Mouse (Mus musculus) retina, postnatal 7 days (tissue): Measurements from ENCODE around the gene Ccdc36.
A peak's percentile ranks its signal among the peaks of the same experiment; 100 is the strongest.

Experiments
- DNase-seq: peaks from one replicate; pipeline ENCODE4 v3.0.0-alpha.2; 2012; ENCODE audit warnings: low read depth, low spot score

Ccdc36 gene

DNA sequence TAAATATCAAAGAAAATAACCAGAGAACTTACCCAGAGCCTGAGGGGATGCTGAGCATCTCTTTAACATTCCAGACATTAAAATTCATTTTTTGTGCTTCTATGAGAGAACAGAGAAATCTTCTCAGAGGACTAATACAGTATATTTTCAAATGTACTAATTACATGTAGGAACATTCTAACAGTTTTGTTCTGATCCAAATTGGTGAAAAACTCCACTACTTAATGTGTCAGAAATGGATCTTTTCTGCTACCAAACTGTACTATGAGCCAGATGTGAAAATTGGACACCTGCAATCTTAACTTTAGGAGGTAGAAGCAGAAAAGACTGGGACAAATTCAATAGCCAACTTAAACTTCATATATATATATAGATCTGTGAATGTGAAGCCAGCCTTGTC lies at the start of gene Ccdc36:
Gene Ccdc36 (minus strand): TSS at position 101 of the 400 bp plus-strand sequence.
- DNase-seq: no peak

DNA sequence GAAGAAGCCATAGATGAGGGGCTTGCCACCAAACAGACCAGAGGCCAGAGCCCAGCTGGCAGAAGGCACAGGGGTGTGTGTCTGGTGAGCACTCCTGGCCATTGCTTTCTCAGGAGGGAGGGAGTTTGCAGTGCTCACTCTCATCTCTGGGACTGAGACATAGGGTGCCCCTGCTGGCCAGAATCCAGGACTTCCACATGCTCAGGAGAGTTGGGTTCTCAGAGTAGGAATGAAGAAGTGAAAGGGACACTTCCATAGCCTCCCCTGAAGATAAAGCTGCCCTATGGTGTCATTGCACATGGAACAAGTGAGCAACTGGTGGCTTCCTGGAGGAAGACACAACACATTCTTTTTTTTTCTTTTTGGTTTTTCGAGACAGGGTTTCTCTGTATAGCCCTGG lies 46.2 kb upstream of the Ccdc36 start:
- no peak for DNase-seq

DNA sequence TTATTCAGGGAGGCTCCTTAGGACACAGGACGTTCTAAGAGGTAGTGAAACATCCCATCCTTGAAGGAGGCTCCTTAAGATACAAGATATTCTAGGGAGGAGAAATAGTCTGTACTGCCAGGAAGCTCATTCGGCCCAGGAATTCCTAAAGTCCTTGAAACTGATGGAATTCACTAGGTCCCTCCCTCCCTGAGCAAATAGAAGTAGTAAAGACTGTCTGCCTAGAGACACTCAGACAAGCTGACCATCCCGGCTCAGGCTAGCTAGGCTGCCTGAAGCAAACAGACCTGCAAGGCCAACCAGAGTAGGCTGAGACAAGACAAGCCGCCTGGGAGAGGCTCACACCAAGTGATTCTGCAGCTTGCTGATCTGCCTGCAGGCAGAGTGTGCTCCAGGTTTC lies 41.6 kb upstream of the Ccdc36 start:
- no peak for DNase-seq

DNA sequence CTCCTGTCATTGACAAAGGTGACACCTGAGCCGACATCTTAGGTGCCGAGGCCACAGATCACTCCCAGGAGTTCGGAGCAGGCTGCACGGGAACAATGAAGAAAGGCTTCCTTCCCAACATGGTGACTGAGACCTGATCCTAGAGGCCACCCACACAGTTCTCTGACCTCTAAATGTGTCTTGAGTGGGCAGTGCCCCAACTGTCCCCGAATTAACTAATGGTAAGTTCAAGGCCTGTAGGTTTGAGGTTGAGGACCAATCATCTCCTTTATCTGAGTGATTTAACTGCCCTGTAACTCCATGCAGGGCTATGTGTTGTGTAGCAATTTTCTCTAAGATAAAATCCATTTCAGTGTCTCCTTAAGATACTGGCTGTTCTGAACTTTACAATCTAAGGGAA lies 41.1 kb upstream of the Ccdc36 start:
- DNase-seq: no peak

DNA sequence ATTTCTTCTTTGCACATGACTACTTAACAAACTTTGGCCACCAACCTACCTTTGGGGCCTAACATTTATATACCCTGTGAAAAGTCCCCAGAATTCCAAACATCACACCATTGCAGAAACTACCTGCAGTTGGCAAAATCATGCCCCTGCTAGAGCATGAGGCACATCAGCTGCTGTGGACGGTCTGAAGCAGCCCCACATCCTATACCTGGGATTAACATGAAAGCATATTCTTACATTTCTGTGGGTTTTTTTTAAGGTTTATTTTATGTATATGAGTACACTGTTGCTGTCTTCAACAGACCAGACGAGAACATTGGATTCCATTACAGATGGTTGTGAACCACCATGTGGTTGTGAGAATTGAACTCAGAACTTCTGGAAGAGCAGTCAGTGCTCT lies 37.9 kb upstream of the Ccdc36 start:
- no peak for DNase-seq

DNA sequence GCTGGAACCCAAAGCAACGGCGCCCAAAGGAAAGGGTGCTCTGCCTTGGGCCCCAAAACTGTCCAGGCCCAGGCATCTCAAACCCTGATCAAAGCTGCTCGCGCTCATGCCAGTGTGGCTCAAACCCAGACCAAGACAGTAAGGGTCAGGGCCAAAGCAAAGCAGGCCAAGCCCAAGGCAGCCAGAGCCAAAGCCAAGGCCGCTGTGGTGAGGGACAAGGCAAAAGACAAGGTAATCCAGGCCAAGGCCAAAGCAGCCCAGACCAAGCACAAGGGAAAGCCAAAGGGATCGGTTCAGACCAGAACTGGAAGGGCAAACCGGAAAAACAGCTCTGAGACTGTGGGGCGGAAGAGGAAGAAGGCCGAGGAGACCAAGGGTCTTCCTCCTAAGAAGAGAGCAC lies 35.4 kb upstream of the Ccdc36 start:
- DNase-seq: no peak

DNA sequence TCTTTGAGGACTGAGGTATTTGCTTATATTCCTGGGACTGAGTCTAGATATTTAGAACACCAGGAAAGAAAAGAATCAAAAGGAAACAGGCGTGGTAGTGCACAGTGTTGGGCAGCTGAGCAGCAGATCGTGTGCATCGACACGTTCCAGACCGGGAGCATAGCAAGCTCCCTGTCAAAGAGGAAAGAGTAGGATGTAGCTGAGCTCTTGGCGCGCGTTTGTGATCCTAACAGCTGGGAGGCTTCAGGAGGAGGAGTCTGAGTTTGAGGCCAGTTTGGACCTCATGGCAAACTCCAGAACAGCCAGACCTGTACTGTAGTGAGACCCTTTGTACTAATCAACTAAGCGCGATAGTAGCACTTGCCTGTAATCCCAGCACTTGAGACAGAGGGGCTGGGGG lies 33.9 kb upstream of the Ccdc36 start:
- DNase-seq: no peak

DNA sequence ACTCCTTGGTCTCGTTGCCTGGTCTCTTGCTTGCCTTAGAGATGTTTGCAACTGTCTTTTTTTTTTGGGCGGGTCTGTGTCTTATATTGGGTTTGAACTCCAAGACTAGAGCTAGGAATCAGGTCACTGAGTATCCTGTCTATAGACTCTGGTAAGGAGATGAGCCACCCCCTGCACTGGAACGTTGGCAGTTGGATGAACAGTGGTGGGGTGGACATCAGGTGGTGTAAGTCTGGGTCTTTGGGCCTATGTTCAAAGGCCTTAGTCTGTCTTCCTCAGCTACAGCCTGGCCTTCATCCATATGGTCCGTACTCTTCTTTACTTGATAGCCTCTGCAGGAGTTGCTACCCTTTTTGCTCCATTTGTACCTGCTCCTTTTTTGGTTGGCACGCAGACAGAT lies 33.4 kb upstream of the Ccdc36 start:
- DNase-seq: no peak

DNA sequence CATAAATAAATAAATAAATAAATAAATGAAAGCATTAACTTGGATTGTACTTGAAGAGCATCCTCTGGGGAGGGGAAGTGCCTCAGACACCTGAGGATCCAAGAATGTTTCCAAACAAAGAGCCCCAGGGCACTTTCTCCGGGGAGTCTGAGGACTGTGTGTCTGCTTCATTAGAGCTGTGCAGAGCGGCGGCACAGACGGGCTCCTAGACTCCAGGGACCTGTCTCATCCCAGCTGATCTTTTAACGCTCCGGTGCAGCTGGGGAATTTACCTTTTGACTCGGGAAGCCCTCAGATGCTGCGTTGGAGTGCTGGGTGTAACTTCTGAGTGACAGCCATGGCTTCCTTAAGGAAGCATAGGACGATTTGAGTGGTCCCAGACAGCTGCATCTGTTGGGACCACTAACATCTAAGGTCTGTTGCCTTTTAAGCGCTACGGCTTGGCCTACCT lies 32.9 kb upstream of the Ccdc36 start, which contains the start of gene Klhdc8b:
Gene Klhdc8b (minus strand): TSS at position 401 of the 451 bp plus-strand sequence.
- DNase-seq: no peak

DNA sequence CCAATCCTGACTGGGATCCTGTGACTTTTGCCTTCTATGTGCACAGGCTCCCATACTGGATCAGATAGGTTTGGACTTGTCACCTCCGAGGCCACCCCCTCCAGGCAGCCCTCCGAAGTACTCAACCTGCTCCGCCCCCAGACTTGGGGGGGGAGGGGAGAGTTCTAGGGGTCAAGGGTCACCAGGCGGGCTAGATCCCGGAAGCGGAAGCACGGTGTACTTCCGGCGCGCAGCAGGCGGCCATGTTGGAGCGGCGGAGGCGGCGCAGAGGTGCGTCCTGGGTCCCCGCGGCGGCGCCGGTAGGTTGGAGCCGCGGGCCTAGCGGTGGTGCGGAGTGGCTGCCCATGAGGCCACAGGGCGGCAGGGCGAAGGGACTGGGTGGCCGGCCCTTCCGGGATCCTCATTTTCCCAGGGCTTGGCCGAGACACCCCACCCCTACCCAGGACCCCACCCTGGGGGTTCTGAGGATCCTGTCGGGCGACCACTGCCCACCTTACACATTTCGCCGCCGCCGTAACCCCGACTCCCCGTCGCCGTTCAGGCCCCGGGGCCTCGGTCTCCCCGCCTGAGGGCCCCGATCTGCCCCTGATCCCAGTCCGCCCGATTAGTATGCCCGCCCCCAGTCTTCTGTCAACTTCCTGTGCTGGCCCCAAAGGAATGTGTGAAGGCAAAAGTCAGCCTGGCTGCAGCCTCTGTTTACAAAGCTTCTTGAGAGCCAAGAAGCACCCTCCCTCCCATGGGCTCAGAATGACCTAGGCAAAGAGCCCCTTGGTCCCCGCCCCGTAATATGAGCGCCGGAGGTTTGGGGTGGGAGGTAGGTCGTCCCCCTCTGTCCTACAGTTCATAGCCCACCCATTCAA lies 32.3 kb upstream of the Ccdc36 start, which contains the start of gene Ccdc71:
Gene Ccdc71 (plus strand): TSS at position 209 of the 860 bp plus-strand sequence.
- peak; percentile 79 for DNase-seq

DNA sequence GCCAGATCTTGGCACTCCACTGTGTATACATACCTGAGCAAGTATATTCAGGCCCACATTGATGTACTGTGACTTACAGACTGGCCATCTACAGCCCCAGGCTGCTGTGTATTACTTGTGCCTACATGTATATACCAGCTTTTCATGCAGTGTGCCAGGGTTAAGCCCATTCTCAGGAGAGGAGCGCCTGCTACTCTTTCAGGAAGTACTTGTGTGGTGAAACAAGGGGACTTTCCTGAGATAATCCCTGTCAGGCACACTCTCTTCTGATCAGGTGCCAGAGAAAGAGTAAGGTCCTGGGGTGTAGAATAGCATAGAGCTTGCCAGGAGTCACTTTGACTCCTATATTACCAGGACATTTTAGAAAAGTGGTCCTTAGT lies 31.6 kb upstream of the Ccdc36 start:
- DNase-seq: no peak

DNA sequence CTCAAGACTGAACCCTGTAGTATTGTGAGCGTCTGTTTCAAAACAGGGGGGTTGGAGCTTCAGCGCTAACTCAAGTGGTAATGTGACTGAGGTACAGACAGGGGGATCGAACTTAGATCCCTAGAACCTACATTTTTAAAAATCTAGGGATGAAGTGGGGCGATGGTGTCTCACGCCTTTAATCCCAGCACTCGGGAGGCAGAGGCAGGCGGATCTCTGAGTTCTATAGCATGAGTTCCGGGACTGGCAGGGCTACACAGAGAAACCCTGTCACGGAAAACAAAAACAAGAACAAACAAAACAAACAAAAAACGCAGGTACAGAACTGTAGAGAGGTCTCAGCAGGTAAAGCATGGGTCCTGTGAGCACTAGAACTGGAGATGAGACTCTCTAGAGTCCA lies 28.7 kb upstream of the Ccdc36 start:
- DNase-seq: no peak

DNA sequence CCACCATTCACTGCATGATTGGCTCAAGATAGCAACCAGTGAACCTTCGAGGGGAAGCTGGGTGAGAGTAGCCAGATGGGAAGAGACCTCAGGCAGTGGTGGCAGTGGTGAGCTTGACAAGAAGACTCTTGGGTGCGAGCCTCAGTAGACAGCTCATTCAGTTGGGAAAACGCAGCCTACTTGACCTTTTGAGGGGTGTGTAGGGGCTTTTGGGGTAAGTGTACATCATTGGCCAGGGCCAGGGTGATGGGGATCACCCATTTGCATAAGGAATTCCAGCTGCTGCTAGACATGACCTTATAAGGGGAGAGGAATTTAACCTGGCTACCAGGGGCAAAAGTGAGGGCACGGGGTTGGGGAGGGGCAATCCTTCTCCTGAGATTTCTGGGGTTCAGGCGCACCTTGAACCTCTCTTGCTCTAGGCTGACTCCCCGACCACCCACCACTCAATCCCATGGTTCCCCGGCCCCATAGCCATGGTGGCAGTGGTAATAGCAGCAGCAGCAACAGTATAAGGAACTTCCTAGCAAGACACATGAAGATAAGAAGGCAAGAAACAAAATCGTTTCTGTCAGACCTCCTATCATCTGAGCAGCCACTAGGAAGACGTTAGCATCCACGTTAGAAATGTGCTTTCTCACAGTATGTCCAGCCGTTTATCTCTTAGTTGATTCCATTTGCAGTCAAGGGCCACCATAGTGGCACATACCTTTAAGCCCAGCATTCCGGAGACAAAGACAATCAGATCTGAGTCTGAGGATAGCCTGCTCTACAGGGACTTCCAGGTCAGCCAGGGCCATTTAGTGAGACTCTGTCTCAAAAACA lies 27.7 kb upstream of the Ccdc36 start:
- DNase-seq: no peak

DNA sequence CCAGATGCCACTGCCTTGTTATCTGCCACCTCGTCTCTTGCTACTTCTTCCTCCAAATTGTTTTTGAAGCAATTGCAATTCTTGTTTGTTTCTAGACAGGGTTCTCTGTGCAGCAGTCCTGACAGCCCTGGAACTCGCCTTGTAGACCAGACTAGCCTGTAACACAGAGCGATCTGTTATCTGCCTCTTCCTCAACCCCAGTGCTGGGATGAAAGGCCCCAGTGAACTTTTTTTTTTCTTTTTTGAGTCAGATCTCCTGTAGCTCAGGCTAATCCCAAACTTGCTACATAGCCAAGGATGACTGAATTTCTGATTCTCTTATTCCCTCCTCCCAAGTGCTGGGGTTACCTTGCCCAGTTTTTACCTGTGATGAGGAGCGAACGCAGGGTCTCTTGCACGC lies 26.1 kb upstream of the Ccdc36 start:
- DNase-seq: no peak

DNA sequence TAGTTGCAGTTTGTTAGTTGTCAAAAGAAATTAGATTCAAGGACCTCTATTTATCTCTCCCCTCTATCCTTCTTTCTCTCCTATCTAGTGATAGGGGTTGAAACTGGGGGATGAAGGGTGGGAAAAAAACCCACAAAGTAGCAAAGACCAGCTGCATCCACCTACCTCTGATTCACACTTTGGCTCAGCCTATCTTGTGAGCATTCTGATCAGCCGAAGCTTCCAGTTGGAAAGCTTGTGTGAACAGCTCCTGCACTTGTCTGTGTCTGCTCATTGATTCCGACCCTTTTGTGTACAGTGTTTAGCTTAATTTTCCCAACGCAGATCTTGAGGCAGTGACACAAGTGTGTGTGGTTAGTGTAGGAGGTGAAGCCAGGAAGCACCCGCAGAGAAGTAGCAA lies 25.2 kb upstream of the Ccdc36 start:
- no peak for DNase-seq

DNA sequence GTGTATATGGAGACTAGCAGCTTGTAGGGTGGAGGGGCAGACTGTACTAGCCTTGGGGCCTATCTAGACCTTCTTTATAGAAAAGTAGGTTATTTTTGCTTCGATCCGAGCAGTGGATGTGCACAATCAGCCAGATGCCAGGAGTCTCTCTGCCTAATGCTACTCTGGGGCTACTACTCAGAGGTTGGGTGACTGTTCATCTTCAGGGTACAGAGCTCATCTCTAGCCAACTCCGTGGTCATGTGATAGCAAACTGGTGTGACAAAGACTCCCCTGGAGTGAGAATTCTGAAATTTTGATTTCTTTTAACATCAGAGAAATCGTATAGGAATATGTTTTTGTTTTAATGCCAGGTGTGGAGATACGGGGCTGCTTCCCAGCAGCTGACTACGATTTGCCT lies 24.6 kb upstream of the Ccdc36 start:
- no peak for DNase-seq

DNA sequence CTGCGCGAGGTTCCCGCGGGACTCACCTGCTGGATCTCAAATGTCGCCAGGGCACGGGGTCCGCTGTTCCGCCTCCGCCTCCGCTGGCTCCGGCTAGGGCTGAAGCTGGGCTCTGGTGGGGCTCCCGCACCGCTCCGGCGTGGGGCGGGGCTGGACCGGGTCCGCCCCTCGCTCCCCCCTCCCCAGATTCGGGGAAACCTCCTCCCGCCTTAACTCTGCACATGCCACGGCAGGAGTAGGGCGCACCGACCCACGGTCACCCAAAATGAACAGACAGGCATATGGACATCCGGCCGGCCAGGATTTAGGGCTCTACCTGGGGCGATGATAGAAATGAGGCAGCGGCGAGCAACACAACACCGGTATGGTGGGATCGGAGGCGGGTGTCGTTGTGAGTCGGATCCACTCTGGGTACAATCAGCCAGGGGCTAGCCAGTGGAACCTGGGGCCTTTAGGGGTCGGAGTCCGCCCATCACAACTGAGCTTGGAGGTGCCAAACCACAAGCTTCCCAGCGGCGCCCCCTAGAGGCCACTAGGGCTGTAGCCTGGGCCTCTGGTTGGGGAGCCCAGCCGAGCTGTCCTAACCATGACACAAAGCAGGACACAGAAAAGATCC lies 24.1 kb upstream of the Ccdc36 start:
- peak; percentile 87 for DNase-seq

DNA sequence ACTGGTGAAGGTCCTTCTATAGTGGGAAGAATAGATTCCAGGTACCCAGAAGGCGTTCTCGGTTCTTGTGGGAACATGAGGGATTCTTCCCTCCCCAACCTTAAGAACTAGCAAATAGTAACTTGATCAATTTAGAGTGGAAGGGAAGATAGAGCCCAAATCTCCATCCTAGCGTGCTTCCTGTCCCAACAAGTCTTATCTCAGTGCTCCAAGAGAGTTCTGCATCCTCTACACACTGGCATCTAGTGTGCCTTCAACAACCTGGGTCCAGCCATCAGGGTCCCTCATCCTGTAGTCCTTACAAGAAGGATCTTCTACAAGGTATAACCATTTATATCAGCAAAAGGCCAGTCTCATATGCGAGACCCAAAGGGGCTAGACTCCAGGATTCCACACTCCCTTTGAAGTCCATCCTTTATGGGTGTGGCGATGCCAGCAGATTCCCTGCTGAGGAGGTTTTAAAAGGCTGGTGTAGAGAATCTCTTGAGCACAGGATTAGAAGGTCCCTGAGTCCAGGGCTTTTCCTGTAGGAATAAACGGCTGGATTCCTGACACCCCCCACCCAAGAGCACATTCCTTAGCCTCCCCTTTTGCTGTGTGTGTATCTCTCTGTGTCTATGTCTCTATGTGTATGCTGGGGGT lies 23.4 kb upstream of the Ccdc36 start:
- DNase-seq: no peak

DNA sequence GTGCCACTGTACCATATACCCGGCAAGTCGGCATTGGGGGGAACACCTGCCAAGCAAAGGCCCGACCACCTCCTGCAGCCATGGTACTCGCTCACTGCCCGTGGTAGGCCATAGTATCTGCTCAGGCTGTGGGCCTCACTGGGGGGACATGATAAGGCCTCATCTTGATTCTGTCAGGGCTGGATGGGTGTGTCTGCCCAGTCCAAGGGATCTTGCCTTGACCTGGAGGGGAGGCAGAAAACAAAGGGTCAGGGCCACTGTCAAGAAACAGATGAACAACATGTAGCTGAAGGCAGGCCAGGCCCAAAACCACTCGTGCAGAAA lies 22.8 kb upstream of the Ccdc36 start:
- DNase-seq: no peak

DNA sequence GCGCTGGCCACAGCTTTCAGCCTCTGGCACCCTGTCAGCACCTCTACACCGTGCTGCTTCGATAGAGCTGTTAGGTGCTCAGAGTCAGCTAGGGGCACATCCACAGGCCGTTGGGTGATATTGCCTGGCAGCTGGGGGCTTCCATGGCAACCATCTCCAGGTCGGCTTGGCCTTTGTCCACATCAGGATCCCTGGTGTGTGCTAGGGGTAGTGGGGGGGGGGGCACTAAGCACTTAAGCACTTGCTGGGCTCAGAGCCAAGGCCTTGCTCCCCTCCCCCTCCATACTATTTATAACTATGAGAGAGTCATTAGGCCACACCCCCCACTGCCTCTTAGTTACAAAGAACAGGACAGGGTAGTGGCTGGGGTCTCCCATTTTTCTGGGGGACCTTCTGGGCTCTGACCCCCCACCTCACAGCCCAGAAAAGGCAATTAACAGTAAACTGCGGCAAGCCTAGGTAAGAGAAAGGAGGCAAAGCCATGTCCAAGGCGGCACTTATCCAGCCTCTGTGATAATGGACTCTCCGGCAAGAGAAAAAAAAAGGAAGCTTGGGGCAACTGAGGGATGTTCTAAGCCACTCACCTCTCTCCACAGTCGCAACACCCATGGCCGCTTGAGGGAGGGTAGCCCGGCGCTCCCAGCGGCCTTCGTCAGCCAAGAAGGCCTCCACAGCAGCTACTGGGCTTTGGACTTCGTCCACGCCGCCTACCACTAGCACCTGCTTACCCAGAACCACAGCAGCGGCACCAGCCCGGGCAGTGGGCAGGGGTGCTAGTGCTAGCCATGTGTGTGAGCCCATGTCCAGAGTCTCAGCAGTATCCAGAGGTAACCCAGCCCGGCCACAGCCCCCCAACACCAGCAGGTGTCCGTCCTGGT lies 22.2 kb upstream of the Ccdc36 start:
- DNase-seq: peak; percentile 87

DNA sequence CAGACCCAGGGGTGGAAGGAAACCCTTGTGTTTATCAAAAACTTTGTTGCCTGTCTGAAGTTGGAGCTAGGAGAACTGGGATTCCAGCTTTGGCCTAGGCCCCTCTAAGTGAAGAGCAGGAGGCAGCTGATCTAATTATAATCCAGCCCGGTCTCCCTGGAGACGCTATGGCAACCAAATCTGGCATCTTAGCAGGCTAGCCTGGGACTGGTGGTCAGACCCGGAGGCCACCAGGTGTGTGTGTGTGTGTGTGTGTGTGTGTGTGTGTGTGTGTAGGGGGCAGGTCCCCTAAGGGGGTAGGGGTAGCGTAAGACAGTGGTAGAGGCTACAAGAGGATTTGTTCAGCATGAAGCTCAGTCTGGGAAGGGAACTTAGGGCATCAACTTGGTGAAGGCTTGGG lies 21.6 kb upstream of the Ccdc36 start:
- DNase-seq: peak; percentile 85
